Mouse (Mus musculus): Measurements from ENCODE around the gene Vhl.

The Vhl gene

GRCm38 (mm10) chr6:113624989-113625770 lies 1.4 kb downstream of the Vhl start:
- DNase-seq (ENCODE audit: low read depth, low spot score): no peak

- DNase-seq (ENCODE audit: low read depth, low spot score): no peak
Measured at GRCm38 (mm10) chr6:113630322-113630721, 6.6 kb downstream of the Vhl start.

GRCm38 (mm10) chr6:113632863-113633262 lies 9.1 kb downstream of the Vhl start:
- DNase-seq (ENCODE audit: low read depth, low spot score): no peak

- DNase-seq (ENCODE audit: low read depth, low spot score): peak; percentile 91
Measured at GRCm38 (mm10) chr6:113638302-113639040, 14.7 kb downstream of the Vhl start, which contains the start of gene Irak2. Gene Irak2 (plus strand): TSS chr6:113638467.

GRCm38 (mm10) chr6:113639201-113639600 lies 15.4 kb downstream of the Vhl start:
- no peak for DNase-seq (ENCODE audit: low read depth, low spot score)

GRCm38 (mm10) chr6:113642605-113643004 lies 18.8 kb downstream of the Vhl start:
- no peak for DNase-seq (ENCODE audit: low read depth, low spot score)

- no peak for DNase-seq (ENCODE audit: low read depth, low spot score)
Measured at GRCm38 (mm10) chr6:113643021-113643420, 19.3 kb downstream of the Vhl start.

- DNase-seq (ENCODE audit: low read depth, low spot score): no peak
Measured at GRCm38 (mm10) chr6:113643967-113644366, 20.2 kb downstream of the Vhl start.

- DNase-seq (ENCODE audit: low read depth, low spot score): peak; percentile 74
Measured at GRCm38 (mm10) chr6:113644808-113645207, 21.0 kb downstream of the Vhl start.

- no peak for DNase-seq (ENCODE audit: low read depth, low spot score)
Measured at GRCm38 (mm10) chr6:113649346-113650196, 25.8 kb downstream of the Vhl start.

- no peak for DNase-seq (ENCODE audit: low read depth, low spot score)
Measured at GRCm38 (mm10) chr6:113650197-113650640, 26.5 kb downstream of the Vhl start.

- DNase-seq (ENCODE audit: low read depth, low spot score): no peak
Measured at GRCm38 (mm10) chr6:113651626-113652025, 27.9 kb downstream of the Vhl start.

GRCm38 (mm10) chr6:113653551-113653950 lies 29.8 kb downstream of the Vhl start:
- DNase-seq (ENCODE audit: low read depth, low spot score): no peak

GRCm38 (mm10) chr6:113654102-113654501 lies 30.3 kb downstream of the Vhl start:
- no peak for DNase-seq (ENCODE audit: low read depth, low spot score)

GRCm38 (mm10) chr6:113654753-113655397 lies 31.1 kb downstream of the Vhl start:
- DNase-seq (ENCODE audit: low read depth, low spot score): no peak

GRCm38 (mm10) chr6:113655475-113655874 lies 31.7 kb downstream of the Vhl start:
- DNase-seq (ENCODE audit: low read depth, low spot score): no peak

GRCm38 (mm10) chr6:113656847-113657246 lies 33.1 kb downstream of the Vhl start:
- DNase-seq (ENCODE audit: low read depth, low spot score): no peak

- DNase-seq (ENCODE audit: low read depth, low spot score): no peak
Measured at GRCm38 (mm10) chr6:113658226-113658625, 34.5 kb downstream of the Vhl start.

GRCm38 (mm10) chr6:113659648-113660491 lies 36.1 kb downstream of the Vhl start:
- DNase-seq (ENCODE audit: low read depth, low spot score): no peak

Measured in skeletal muscle tissue, adult 2 months (tissue).